Mouse (Mus musculus) liver, embryonic 13.5 days (tissue): ENCODE data around the gene Kat8. TPM values are rescaled to one million over a fixed set of nuclear protein-coding genes. Genes with fewer than 3 reads are reported as not detected.

Experiments
- ATAC-seq: fragments of 200-750 bp; cut with Nextera tagmentation; 2 replicates; pipeline ENCODE4 v1.8.0; 2017; ENCODE audit warnings: low read depth, mild to moderate bottlenecking, moderate number of reproducible peaks, moderate library complexity
- DNase-seq: peaks from one replicate; pipeline ENCODE4 v3.0.0; 2022
- H3K27ac ChIP-seq: fragments of 300-500 bp; sonication (generic); 2 replicates; pipeline ENCODE4 v1.5.1; 2015; ENCODE audit warnings: moderate library complexity, mild to moderate bottlenecking, inconsistent platforms
- H3K27me3 ChIP-seq: fragments of 300-500 bp; sonication (generic); 2 replicates; pipeline ENCODE4 v1.6.1; 2015; ENCODE audit warnings: mild to moderate bottlenecking, inconsistent platforms
- H3K36me3 ChIP-seq: fragments of 300-500 bp; sonication (generic); 2 replicates; pipeline ENCODE4 v1.6.1; 2015; ENCODE audit warnings: mild to moderate bottlenecking, inconsistent platforms
- H3K4me1 ChIP-seq: fragments of 300-500 bp; sonication (generic); replicated peaks from 2 replicates; pipeline ENCODE4 v1.6.1; 2015; ENCODE audit warnings: inconsistent platforms
- H3K4me2 ChIP-seq: fragments of 300-500 bp; sonication (generic); 2 replicates; pipeline ENCODE4 v1.6.1; 2015; ENCODE audit warnings: inconsistent platforms, mild to moderate bottlenecking, moderate library complexity
- H3K4me3 ChIP-seq: fragments of 300-500 bp; sonication (generic); replicated peaks from 2 replicates; pipeline ENCODE4 v1.5.1; 2015; ENCODE audit warnings: mild to moderate bottlenecking, inconsistent platforms
- H3K9ac ChIP-seq: fragments of 300-500 bp; sonication (generic); 2 replicates; pipeline ENCODE4 v1.6.1; 2015; ENCODE audit warnings: mild to moderate bottlenecking, inconsistent platforms
- H3K9me3 ChIP-seq: fragments of 300-500 bp; sonication (generic); replicated peaks from 2 replicates; pipeline ENCODE4 v1.6.1; 2016; ENCODE audit warnings: inconsistent platforms
- WGBS: fragments of 180-500 bp; shearing (Covaris S2); methylation state at CpG from one replicate; pipeline ENCODE4 v1.1.7; 2015; ENCODE audit not compliant: insufficient replicate concordance; 5-methylcytosine and 5-hydroxymethylcytosine counted together
- polyA plus RNA-seq: library from polyadenylated mRNA; unstranded; fragments of >200 nt; fragmentation: Nextera tagmentation; extraction: Ambion mirVana; gene quantifications from 2 replicates; pipeline ENCODE4 v1.2.1, GENCODE M21; 2015

The Kat8 gene
- polyA plus RNA-seq, 1 experiment from 2014 or later: 20.5 TPM

- DNase-seq: no peak
- Histone ChIP-seq H3K36me3 (peaks cover 26% of the 10 kb centered on the region), H3K4me3 (peak overlapping the region; percentile 88), H3K9me3 (no peaks in the 10 kb centered on the region), H3K4me1 (peaks cover 38% of the 10 kb centered on the region), H3K4me2 (peak overlapping the region; percentile 87), H3K27me3 (no peaks in the 10 kb centered on the region), H3K9ac (peak overlapping the region; percentile 89), H3K27ac (peak overlapping the region; percentile 93)
- WGBS: 22% methylated on average over 10 of the region's 10 CpGs
- ATAC-seq: no peak
These were observed 54.1 kb downstream of the Kat8 start for GRCm38 (mm10) chr7:127966371-127966918.

DNA sequence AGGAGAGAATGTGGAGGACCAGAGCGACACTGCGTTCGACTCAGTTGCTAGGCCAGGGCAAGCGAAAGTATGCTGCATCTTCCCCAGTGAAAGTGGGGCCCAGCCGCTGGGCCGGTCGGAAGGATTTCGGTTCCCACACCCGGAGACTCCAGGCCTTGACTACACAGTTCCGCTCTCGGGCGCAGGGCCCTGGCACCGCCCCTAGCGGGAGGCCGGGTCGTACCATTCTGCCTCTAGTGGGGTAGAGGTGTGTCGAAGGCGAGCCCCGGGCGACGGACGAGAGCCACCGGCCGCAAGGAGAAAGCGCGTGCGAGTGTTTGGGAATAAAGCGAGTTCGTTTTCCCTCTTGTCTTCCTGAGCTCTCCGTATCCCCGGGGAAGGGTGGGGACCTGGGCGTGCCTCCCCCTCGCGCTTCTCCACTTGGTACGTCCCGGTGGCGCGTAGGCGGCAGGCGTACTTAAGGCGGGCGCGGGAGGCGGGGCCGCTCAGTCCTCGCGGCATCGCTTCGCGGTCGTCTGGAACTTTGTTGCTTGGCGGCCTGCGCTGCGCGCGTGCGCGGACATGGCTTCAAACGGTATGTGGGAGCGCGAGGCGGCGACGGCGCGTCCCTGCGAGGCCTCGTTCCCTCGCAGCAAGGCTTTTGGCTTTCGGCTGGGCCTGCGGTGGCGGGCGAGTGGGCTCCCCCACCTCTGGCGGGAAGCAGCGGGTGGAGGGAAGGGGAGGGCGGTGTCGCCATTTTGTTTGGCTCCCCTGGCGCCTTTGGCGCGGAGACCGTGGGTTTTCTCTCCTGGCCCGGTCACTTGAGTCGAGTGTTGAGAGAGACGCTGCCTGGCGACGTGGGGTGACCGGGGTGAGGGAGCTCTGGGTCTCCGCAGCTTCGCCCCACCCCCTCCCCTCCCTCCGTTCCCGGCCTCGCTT lies 54.9 kb downstream of the Kat8 start, which contains the start of gene Fus:
TSS of gene Fus (plus strand) at position 454 of the 918 bp plus-strand sequence.
- Histone ChIP-seq H3K27me3 (no peaks in the 10 kb centered on the region), H3K9ac (peak within 1 kb of the TSS; percentile 89), H3K4me1 (peaks cover 38% of the 10 kb centered on the region), H3K36me3 (peaks cover 34% of the 10 kb centered on the region), H3K27ac (peak within 1 kb of the TSS; percentile 93), H3K4me2 (peak within 1 kb of the TSS; percentile 87), H3K4me3 (peak within 1 kb of the TSS; percentile 88), H3K9me3 (no peaks in the 10 kb centered on the region)
- WGBS: under 1% methylated on average over 86 of the region's 92 CpGs
- DNase-seq (peak; percentile 90), ATAC-seq (peak; percentile 91)

DNA sequence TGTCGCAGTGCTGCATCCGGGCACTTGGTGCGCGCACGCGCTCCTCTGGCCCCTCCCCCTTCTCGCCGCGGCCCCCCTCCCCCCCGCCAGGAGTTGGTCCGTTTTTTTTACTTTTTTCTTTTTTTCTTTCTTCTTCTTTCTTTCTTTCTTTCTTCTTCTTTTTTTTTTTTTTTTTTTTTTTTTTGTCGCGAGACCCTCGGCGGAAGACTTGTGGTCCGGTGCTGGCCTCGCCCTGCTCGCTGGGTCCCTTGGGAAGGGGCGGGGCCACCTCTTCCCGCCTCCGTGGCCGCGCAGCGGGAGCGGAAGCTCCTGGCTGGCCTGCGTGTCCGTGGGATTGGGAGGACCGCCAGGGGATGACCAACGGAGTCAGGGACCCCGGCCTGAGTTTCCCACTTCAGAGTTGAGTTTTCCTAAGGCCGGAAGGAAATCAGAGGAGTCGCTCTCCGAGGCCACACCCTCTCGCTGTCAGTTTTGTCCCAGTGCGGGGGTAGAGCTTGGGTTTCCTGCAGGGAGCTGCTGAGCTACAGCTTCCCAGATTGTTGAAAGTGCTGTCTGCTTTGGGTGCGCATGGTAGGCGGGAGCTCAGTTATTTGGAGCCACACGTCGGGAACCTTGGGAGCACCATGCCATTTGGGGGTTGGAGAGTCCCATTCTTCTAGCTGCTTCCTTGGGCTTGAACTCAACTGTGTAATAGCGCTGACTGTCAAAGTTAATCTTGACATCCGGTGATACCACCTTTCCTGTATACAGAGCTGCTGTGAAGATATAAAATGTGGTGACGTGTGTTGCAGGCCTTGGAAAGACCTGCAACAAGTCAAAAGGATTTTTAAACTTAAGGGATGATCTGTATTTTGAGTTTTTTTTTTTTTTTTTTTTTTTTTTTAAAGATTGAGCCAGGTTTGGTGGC lies 55.9 kb downstream of the Kat8 start:
- H3K9ac ChIP-seq: peak overlapping the region; percentile 89
- DNase-seq (peak; percentile 64), ATAC-seq (peak; percentile 57)
- no peaks in the 10 kb centered on the region for H3K9me3 ChIP-seq
- no peaks in the 10 kb centered on the region for H3K27me3 ChIP-seq
- peak overlapping the region; percentile 88 for H3K4me3 ChIP-seq
- peaks cover 43% of the 10 kb centered on the region for H3K36me3 ChIP-seq
- peaks cover 45% of the 10 kb centered on the region for H3K4me1 ChIP-seq
- WGBS: under 1% methylated on average over 41 of the region's 42 CpGs
- H3K27ac ChIP-seq: peak overlapping the region; percentile 93
- peak overlapping the region; percentile 87 for H3K4me2 ChIP-seq

- Histone ChIP-seq H3K4me2 (no peak overlapping the region), H3K9ac (no peak overlapping the region), H3K27ac (no peak overlapping the region), H3K36me3 (peaks cover 98% of the 10 kb centered on the region), H3K27me3 (no peaks in the 10 kb centered on the region), H3K9me3 (no peaks in the 10 kb centered on the region), H3K4me1 (peaks cover 20% of the 10 kb centered on the region), H3K4me3 (no peak overlapping the region)
- WGBS: 88% methylated on average over 2 of the region's 2 CpGs
- ATAC-seq: no peak
- DNase-seq: no peak
These were observed 62.2 kb downstream of the Kat8 start for GRCm38 (mm10) chr7:127974413-127974930.

Other genes with a start within 250 kb of the Kat8 start
- 26.9 and 28.9 TPM in 2 replicates for gene Bcl7c, start 203.6 kb upstream of the Kat8 start, polyA plus RNA-seq
- gene Ctf1, start 199.8 kb upstream of the Kat8 start, polyA plus RNA-seq: 1.8 and 2.2 TPM in 2 replicates
- 0.07 and 0.16 TPM in 2 replicates for gene Ctf2, start 180.3 kb upstream of the Kat8 start, polyA plus RNA-seq
- gene Fbxl19, start 168.0 kb upstream of the Kat8 start, polyA plus RNA-seq: 3.1 and 3.3 TPM in 2 replicates
- gene Orai3, start 142.7 kb upstream of the Kat8 start, polyA plus RNA-seq: 11.2 and 11.4 TPM in 2 replicates
- 8.4 and 9.0 TPM in 2 replicates for gene Setd1a, start 135.8 kb upstream of the Kat8 start, polyA plus RNA-seq
- gene Gm49388, start 126.9 kb upstream of the Kat8 start, polyA plus RNA-seq: not detected in 2 replicates
- 37.8 and 39.3 TPM in 2 replicates for gene Hsd3b7, start 111.9 kb upstream of the Kat8 start, polyA plus RNA-seq
- 17.4 and 17.5 TPM in 2 replicates for gene Stx4a, start 88.2 kb upstream of the Kat8 start, polyA plus RNA-seq
- 0.22 and 0.41 TPM in 2 replicates for gene Stx1b, start 88.0 kb upstream of the Kat8 start, polyA plus RNA-seq
- 3.7 and 5.0 TPM in 2 replicates for gene Zfp646, start 36.3 kb upstream of the Kat8 start, polyA plus RNA-seq
- gene Zfp668, start 35.7 kb upstream of the Kat8 start, polyA plus RNA-seq: 7.3 and 7.6 TPM in 2 replicates
- gene Prss53, start 21.5 kb upstream of the Kat8 start, polyA plus RNA-seq: 0.19 and 0.24 TPM in 2 replicates
- not detected in 2 replicates for gene Gm21974, start 17.1 kb upstream of the Kat8 start, polyA plus RNA-seq
- gene Vkorc1, start 16.9 kb upstream of the Kat8 start, polyA plus RNA-seq: 86.9 and 89.1 TPM in 2 replicates
- 64.4 and 70.0 TPM in 2 replicates for gene Bckdk, start 8.4 kb upstream of the Kat8 start, polyA plus RNA-seq
- gene Prss8, start 17.6 kb downstream of the Kat8 start, polyA plus RNA-seq: 5.8 and 6.4 TPM in 2 replicates
- 4.0 and 4.1 TPM in 2 replicates for gene Prss36, start 34.2 kb downstream of the Kat8 start, polyA plus RNA-seq
- 160 and 170 TPM in 2 replicates for gene Fus, start 54.9 kb downstream of the Kat8 start, polyA plus RNA-seq
- 23.7 and 31.2 TPM in 2 replicates for gene Pycard, start 81.4 kb downstream of the Kat8 start, polyA plus RNA-seq
- gene Trim72, start 91.4 kb downstream of the Kat8 start, polyA plus RNA-seq: not detected in 2 replicates
- 1.8 TPM in 2 replicates for gene Itgam, start 150.1 kb downstream of the Kat8 start, polyA plus RNA-seq
- gene Gm49368, start 150.2 kb downstream of the Kat8 start, polyA plus RNA-seq: not detected in 2 replicates
- gene Itgax, start 217.0 kb downstream of the Kat8 start, polyA plus RNA-seq: 0.09 and 0.12 TPM in 2 replicates
- not detected in 2 replicates for gene Itgad, start 241.9 kb downstream of the Kat8 start, polyA plus RNA-seq